Mouse (Mus musculus) embryonic facial prominence, embryonic 14.5 days (tissue): ENCODE results near the gene Dbn1. TPM values are rescaled to one million over a fixed set of nuclear protein-coding genes. Genes with fewer than 3 reads are reported as not detected.
A peak's percentile ranks its signal among the peaks of the same experiment; 100 is the strongest.

Source experiments
- ATAC-seq: fragments of 200-750 bp; cut with Nextera tagmentation; 2 replicates; pipeline ENCODE4 v1.8.0; 2017; ENCODE audit warnings: low read depth, moderate number of reproducible peaks, moderate TSS enrichment
- DNase-seq: peaks from one replicate; pipeline ENCODE4 v3.0.0-alpha.2; 2015; ENCODE audit warnings: low spot score
- H3K27ac ChIP-seq: fragments of 300-500 bp; sonication (generic); replicated peaks from 2 replicates; pipeline ENCODE4 v1.5.1; 2014; ENCODE audit warnings: low read depth, mild to moderate bottlenecking, low read length, moderate library complexity
- H3K27me3 ChIP-seq: fragments of 300-500 bp; sonication (generic); replicated peaks from 2 replicates; pipeline ENCODE4 v1.6.1; 2014; ENCODE audit warnings: low read length; ENCODE audit not compliant: control insufficient read depth, insufficient read depth
- H3K36me3 ChIP-seq: fragments of 300-500 bp; sonication (generic); 2 replicates; pipeline ENCODE4 v1.6.1; 2014; ENCODE audit warnings: low read length, mixed read lengths; ENCODE audit not compliant: control insufficient read depth, insufficient read depth
- H3K4me1 ChIP-seq: fragments of 300-500 bp; sonication (generic); 2 replicates; pipeline ENCODE4 v1.6.1; 2014; ENCODE audit warnings: antibody characterized with exemption, low read length; ENCODE audit not compliant: control insufficient read depth, insufficient read depth
- H3K4me2 ChIP-seq: fragments of 300-500 bp; sonication (generic); 2 replicates; pipeline ENCODE4 v1.6.1; 2014; ENCODE audit warnings: low read depth, mild to moderate bottlenecking, low read length, moderate library complexity, mixed read lengths
- H3K4me3 ChIP-seq: fragments of 300-500 bp; sonication (generic); 2 replicates; pipeline ENCODE4 v1.5.1; 2014; ENCODE audit warnings: low read depth, mild to moderate bottlenecking, low read length
- H3K9ac ChIP-seq: fragments of 300-500 bp; sonication (generic); 2 replicates; pipeline ENCODE4 v1.6.1; 2014; ENCODE audit warnings: low read depth, mild to moderate bottlenecking, low read length, moderate library complexity, mixed read lengths
- H3K9me3 ChIP-seq: fragments of 300-500 bp; sonication (generic); 2 replicates; pipeline ENCODE4 v1.6.1; 2016; ENCODE audit warnings: low read length; ENCODE audit not compliant: control insufficient read depth
- WGBS: fragments of 180-500 bp; shearing (Covaris S2); extraction: QIAGEN DNeasy Blood & Tissue Kit; methylation state at CpG from one replicate; pipeline ENCODE4 v1.1.7; 2014; 5-methylcytosine and 5-hydroxymethylcytosine counted together
- polyA plus RNA-seq: library from polyadenylated mRNA; unstranded; fragments of >200 nt; fragmentation: Nextera tagmentation; extraction: Ambion mirVana; gene quantifications from 2 replicates; pipeline ENCODE4 v1.2.1, GENCODE M21; 2014

The Dbn1 gene
- polyA plus RNA-seq, 1 experiment from 2014 or later = 141 TPM

- Histone ChIP-seq H3K4me1 (peaks cover 13% of the 10 kb centered on the region), H3K27ac (peak overlapping the region; percentile 84)
- WGBS = under 1% methylated on average over 38 of the region's 54 CpGs
These were observed 16.6 kb downstream of the Dbn1 start for GRCm38 (mm10) chr13:55471156-55471818.

GRCm38 (mm10) chr13:55470372-55470771, 17.5 kb downstream of the Dbn1 start:
- Histone ChIP-seq H3K4me3 (0 out of 2 replicates have a peak overlapping the region, but pooled peaks have one; percentile 64), H3K4me1 (peaks cover 17% of the 10 kb centered on the region), H3K9me3 (no peaks in the 10 kb centered on the region), H3K27me3 (no peaks in the 10 kb centered on the region), H3K27ac (no peak overlapping the region), H3K9ac (peak overlapping the region; percentile 79; the same call in 1 of the 2 replicates), H3K4me2 (no peak overlapping the region), H3K36me3 (peaks cover 18% of the 10 kb centered on the region)
- DNase-seq (no peak), ATAC-seq (no peak)
- WGBS = 71% methylated on average over 9 of the region's 9 CpGs

More at GRCm38 (mm10) chr13:55471156-55471818, 16.6 kb downstream of the Dbn1 start:
- peak; percentile 62 for ATAC-seq
- Histone ChIP-seq H3K9me3 (no peaks in the 10 kb centered on the region), H3K4me2 (peak overlapping the region; percentile 100), H3K27me3 (no peaks in the 10 kb centered on the region), H3K4me3 (peak overlapping the region; percentile 64), H3K36me3 (peaks cover 27% of the 10 kb centered on the region), H3K9ac (peak overlapping the region; percentile 79)
- peak; percentile 84 for DNase-seq

GRCm38 (mm10) chr13:55468851-55469560, 18.9 kb downstream of the Dbn1 start:
- Histone ChIP-seq H3K9ac (peak overlapping the region; percentile 11; the same call in 1 of the 2 replicates), H3K27me3 (no peaks in the 10 kb centered on the region), H3K36me3 (peaks cover 4% of the 10 kb centered on the region; the same call in 1 of the 2 replicates), H3K4me2 (no peak overlapping the region), H3K9me3 (no peaks in the 10 kb centered on the region), H3K27ac (no peak overlapping the region), H3K4me3 (no peak overlapping the region), H3K4me1 (peaks cover 25% of the 10 kb centered on the region)
- 36% methylated on average over 13 of the region's 13 CpGs for WGBS
- ATAC-seq (no peak), DNase-seq (no peak)

- Histone ChIP-seq H3K4me3 (0 out of 2 replicates have a peak overlapping the region, but pooled peaks have one; percentile 83), H3K4me1 (peaks cover 17% of the 10 kb centered on the region), H3K9me3 (no peaks in the 10 kb centered on the region), H3K4me2 (peak overlapping the region; percentile 84; the same call in 1 of the 2 replicates), H3K27me3 (no peaks in the 10 kb centered on the region), H3K9ac (peak overlapping the region; percentile 82; the same call in 1 of the 2 replicates), H3K27ac (no peak overlapping the region), H3K36me3 (peaks cover 10% of the 10 kb centered on the region)
- DNase-seq = no peak
- no peak for ATAC-seq
- 72% methylated on average over 5 of the region's 5 CpGs for WGBS
These were observed 22.0 kb downstream of the Dbn1 start for GRCm38 (mm10) chr13:55465830-55466440.

DNA sequence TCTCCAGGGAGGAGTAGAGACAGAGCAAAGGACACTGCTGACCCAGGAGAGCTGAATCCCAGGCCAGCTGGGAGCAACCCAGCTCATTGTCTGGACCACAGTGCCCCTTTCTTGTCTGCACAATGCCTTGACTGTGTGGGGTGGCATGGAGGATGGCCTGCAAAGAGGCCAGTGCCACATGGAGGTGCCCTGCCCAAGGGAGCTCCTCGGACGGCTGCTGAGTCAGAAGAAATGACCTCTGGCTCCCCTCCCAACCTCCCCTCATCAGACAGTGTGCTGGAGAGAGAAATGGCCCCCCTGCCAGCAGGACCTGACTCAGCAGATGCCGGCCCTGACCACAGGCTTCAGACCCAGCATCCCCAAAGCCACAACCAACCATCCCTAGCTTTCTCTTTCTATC, 22.7 kb downstream of the Dbn1 start:
- Histone ChIP-seq H3K27ac (peak overlapping the region; percentile 82), H3K4me2 (peak overlapping the region; percentile 84), H3K4me3 (peak overlapping the region; percentile 83), H3K36me3 (peaks cover 18% of the 10 kb centered on the region), H3K9me3 (no peaks in the 10 kb centered on the region), H3K9ac (peak overlapping the region; percentile 82), H3K4me1 (peaks cover 12% of the 10 kb centered on the region), H3K27me3 (no peaks in the 10 kb centered on the region)
- DNase-seq (no peak), ATAC-seq (peak; percentile 8; the same call in 1 of the 2 replicates)
- WGBS = 7% methylated on average over 1 of the region's 3 CpGs

GRCm38 (mm10) chr13:55464027-55464884, 23.7 kb downstream of the Dbn1 start, which contains the start of gene Prr7:
Gene Prr7 (plus strand): TSS chr13:55464267.
- ATAC-seq (peak; percentile 74), DNase-seq (peak; percentile 79)
- Histone ChIP-seq H3K4me1 (peaks cover 12% of the 10 kb centered on the region), H3K27me3 (no peaks in the 10 kb centered on the region), H3K4me2 (peak within 1 kb of the TSS; percentile 84), H3K9me3 (no peaks in the 10 kb centered on the region), H3K4me3 (peak within 1 kb of the TSS; percentile 83), H3K9ac (peak within 1 kb of the TSS; percentile 82), H3K27ac (peak within 1 kb of the TSS; percentile 82), H3K36me3 (peaks cover 27% of the 10 kb centered on the region)
- WGBS = under 1% methylated on average over 32 of the region's 84 CpGs

DNA sequence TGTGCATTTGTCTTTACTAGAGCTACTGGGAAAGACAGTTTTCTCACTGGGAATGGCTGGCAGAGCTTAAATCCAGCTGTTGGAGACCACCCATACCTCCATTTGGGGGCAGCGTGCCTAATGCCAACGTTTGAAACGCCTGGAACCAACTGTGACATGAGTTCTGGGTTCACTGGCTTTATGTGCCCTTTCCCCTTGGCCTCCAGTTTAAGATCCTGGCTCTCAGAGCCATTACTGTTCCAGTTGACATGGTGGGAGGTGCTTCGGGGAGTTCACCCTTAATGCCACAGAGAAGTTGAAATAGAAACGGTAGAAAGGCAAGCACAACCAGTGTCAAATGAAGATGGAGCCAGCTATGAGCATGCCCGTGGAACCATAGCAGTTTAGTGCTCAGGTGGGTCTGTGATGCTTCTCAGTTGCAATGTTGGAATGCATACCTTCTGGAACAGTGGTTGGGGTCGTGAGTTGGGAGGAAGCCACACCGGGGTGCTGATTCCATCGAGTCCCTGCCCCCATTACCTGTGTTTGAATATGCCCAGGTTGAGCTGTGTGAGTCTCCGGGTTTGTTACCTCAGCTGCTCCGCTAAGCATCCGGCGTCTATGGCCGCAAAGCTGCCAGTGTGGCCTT, 24.4 kb downstream of the Dbn1 start:
- peaks cover 35% of the 10 kb centered on the region for H3K36me3 ChIP-seq
- H3K9ac ChIP-seq = peak overlapping the region; percentile 82
- WGBS = 13% methylated on average over 14 of the region's 14 CpGs
- no peak overlapping the region; the same call in 1 of the 2 replicates for H3K27ac ChIP-seq
- H3K27me3 ChIP-seq = no peaks in the 10 kb centered on the region
- peak overlapping the region; percentile 83 for H3K4me3 ChIP-seq
- ATAC-seq (no peak; the same call in 1 of the 2 replicates), DNase-seq (no peak)
- peaks cover 12% of the 10 kb centered on the region for H3K4me1 ChIP-seq
- no peaks in the 10 kb centered on the region for H3K9me3 ChIP-seq
- H3K4me2 ChIP-seq = peak overlapping the region; percentile 84
